17 mouse cellular contexts compared by ENCODE assay signal in the genomic region with DNA sequence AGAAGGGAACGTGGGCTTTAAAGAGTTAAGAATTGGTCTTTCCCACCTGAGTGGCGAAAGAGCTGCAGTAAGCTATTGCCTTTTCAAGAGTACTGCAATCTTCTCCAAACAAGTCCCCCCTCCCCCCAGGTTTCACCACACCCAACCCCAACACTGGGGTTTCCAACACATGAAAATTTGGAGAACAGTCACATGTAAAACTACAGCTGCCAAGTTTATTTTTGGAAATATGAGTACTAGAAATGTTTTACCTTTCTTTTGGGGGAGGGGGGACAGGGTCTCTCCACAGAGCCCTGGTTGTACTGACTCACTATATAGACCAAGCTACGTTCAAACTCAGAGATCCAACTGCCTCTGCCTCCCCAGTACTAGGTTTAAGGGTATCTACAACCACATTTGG. TPM values are rescaled to one million over a fixed set of nuclear protein-coding genes. Genes with fewer than 3 reads are reported as not detected.
DNase-seq lines count a peak whose midpoint lies in the region; ATAC-seq and TF ChIP-seq lines count a peak whose summit lies in the region.
"Had no signal": no experiment of that assay in that cellular context is flagged by ENCODE, and none has a peak within 500 bp of the region (broad histone marks: within the 10 kb centered on the region; RNA-seq: fewer than 3 reads in every experiment).

No protein-coding gene starts in this region.

- no peak overlapping the region for H3K27ac ChIP-seq in forebrain, embryonic 12.5 days
- H3K27ac ChIP-seq in forebrain, embryonic 14.5 days (ENCODE audit: low read depth, low read length): no peak overlapping the region
- H3K27ac ChIP-seq in limb, embryonic 12.5 days: no peak overlapping the region
- H3K27ac ChIP-seq in limb, embryonic 10.5 days: no peak overlapping the region
- no peak overlapping the region for H3K27ac ChIP-seq in kidney, adult 2 months (ENCODE audit: insufficient read depth, low read depth, low read length)
- H3K27ac ChIP-seq in hindbrain, embryonic 12.5 days: no peak overlapping the region
- H3K27ac ChIP-seq: macrophage; neural tube, embryonic 15.5 days had no signal

- H3K9me3 ChIP-seq in forebrain, embryonic 12.5 days: no peaks in the 10 kb centered on the region
- no peaks in the 10 kb centered on the region for H3K9me3 ChIP-seq in forebrain, embryonic 14.5 days (replicated peaks; ENCODE audit: control insufficient read depth, low read length)
- no peaks in the 10 kb centered on the region for H3K9me3 ChIP-seq in limb, embryonic 12.5 days
- no peaks in the 10 kb centered on the region for H3K9me3 ChIP-seq in limb, embryonic 10.5 days (replicated peaks)
- H3K9me3 ChIP-seq in hindbrain, embryonic 12.5 days (replicated peaks): no peaks in the 10 kb centered on the region
- H3K9me3 ChIP-seq: G1E; neural tube, embryonic 15.5 days had no signal

- ATAC-seq in forebrain, embryonic 12.5 days (ENCODE audit: low FRiP score): no peak
- ATAC-seq in forebrain, embryonic 14.5 days: no peak
- no peak for ATAC-seq in limb, embryonic 12.5 days (ENCODE audit: insufficient number of reproducible peaks, insufficient read depth, low FRiP score, low TSS enrichment, low read depth)
- ATAC-seq in hindbrain, embryonic 12.5 days (ENCODE audit: low FRiP score): no peak

- DNase-seq in forebrain, embryonic 14.5 days (ENCODE audit: low spot score): no peak
- no peak for DNase-seq in limb, embryonic 10.5 days (ENCODE audit: low spot score)
- peak; percentile 2 for DNase-seq in thymus, postnatal 25 days
- no peak for DNase-seq in thymus, postnatal 36 days
- no peak for DNase-seq in kidney, adult 2 months
- DNase-seq: adrenal gland, postnatal 14 days; cerebellum, adult 9-11 months; gastrocnemius, postnatal 36 days; kidney, adult 18-20 months; layer of hippocampus, postnatal 36 days had no signal

- no peak overlapping the region for H3K4me3 ChIP-seq in forebrain, embryonic 12.5 days (replicated peaks)
- H3K4me3 ChIP-seq in forebrain, embryonic 14.5 days (ENCODE audit: low read depth, low read length): no peak overlapping the region
- no peak overlapping the region for H3K4me3 ChIP-seq in limb, embryonic 12.5 days (replicated peaks)
- no peak overlapping the region for H3K4me3 ChIP-seq in limb, embryonic 10.5 days
- H3K4me3 ChIP-seq in kidney, adult 2 months (ENCODE audit: insufficient read depth, low read depth, low read length): no peak overlapping the region
- H3K4me3 ChIP-seq in hindbrain, embryonic 12.5 days: no peak overlapping the region
- H3K4me3 ChIP-seq: neural tube, embryonic 15.5 days had no signal

- H3K9ac ChIP-seq in forebrain, embryonic 12.5 days: no peak overlapping the region
- no peak overlapping the region for H3K9ac ChIP-seq in forebrain, embryonic 14.5 days (ENCODE audit: low read length)
- H3K9ac ChIP-seq in limb, embryonic 12.5 days (replicated peaks): no peak overlapping the region
- no peak overlapping the region for H3K9ac ChIP-seq in hindbrain, embryonic 12.5 days
- H3K9ac ChIP-seq: neural tube, embryonic 15.5 days had no signal

- H3K4me1 ChIP-seq in forebrain, embryonic 12.5 days: no peaks in the 10 kb centered on the region
- H3K4me1 ChIP-seq in forebrain, embryonic 14.5 days (ENCODE audit: control insufficient read depth, insufficient read depth, low read length): no peaks in the 10 kb centered on the region
- H3K4me1 ChIP-seq in limb, embryonic 12.5 days (replicated peaks): no peaks in the 10 kb centered on the region
- H3K4me1 ChIP-seq in limb, embryonic 10.5 days: peaks cover 19% of the 10 kb centered on the region
- H3K4me1 ChIP-seq in kidney, adult 2 months (ENCODE audit: control insufficient read depth, insufficient read depth, low read length): no peaks in the 10 kb centered on the region
- H3K4me1 ChIP-seq in hindbrain, embryonic 12.5 days: no peaks in the 10 kb centered on the region

- H3K36me3 ChIP-seq in forebrain, embryonic 12.5 days (replicated peaks): no peaks in the 10 kb centered on the region
- no peaks in the 10 kb centered on the region for H3K36me3 ChIP-seq in forebrain, embryonic 14.5 days (ENCODE audit: control insufficient read depth, insufficient read depth, low read length)
- no peaks in the 10 kb centered on the region for H3K36me3 ChIP-seq in limb, embryonic 12.5 days
- H3K36me3 ChIP-seq in limb, embryonic 10.5 days: no peaks in the 10 kb centered on the region
- no peaks in the 10 kb centered on the region for H3K36me3 ChIP-seq in kidney, adult 2 months (ENCODE audit: control insufficient read depth, insufficient read depth, low read length)
- no peaks in the 10 kb centered on the region for H3K36me3 ChIP-seq in hindbrain, embryonic 12.5 days
- H3K36me3 ChIP-seq: G1E; neural tube, embryonic 15.5 days had no signal

- 0 out of 2 replicates have a peak overlapping the region, but pooled peaks have one; percentile 19 for H3K4me2 ChIP-seq in forebrain, embryonic 12.5 days
- H3K4me2 ChIP-seq in forebrain, embryonic 14.5 days (ENCODE audit: low read length): no peak overlapping the region
- peak overlapping the region; percentile 30 for H3K4me2 ChIP-seq in limb, embryonic 12.5 days
- H3K4me2 ChIP-seq in hindbrain, embryonic 12.5 days (replicated peaks): no peak overlapping the region

- TF ChIP-seq CTCF in kidney, adult 2 months (conservative IDR thresholded peaks at IDR 0.05; ENCODE audit: insufficient read depth, insufficient read length, low read depth, low read length): no peak

- no peaks in the 10 kb centered on the region for H3K27me3 ChIP-seq in forebrain, embryonic 12.5 days
- H3K27me3 ChIP-seq in forebrain, embryonic 14.5 days (replicated peaks; ENCODE audit: control insufficient read depth, insufficient read depth, low read length): no peaks in the 10 kb centered on the region
- no peaks in the 10 kb centered on the region; the same call in 1 of the 2 replicates for H3K27me3 ChIP-seq in limb, embryonic 12.5 days
- H3K27me3 ChIP-seq in limb, embryonic 10.5 days (ENCODE audit: low read depth, poor library complexity, severe bottlenecking): no peaks in the 10 kb centered on the region
- H3K27me3 ChIP-seq in kidney, adult 2 months (replicated peaks; ENCODE audit: control insufficient read depth, insufficient read depth, low read length): no peaks in the 10 kb centered on the region
- H3K27me3 ChIP-seq in hindbrain, embryonic 12.5 days: no peaks in the 10 kb centered on the region
- H3K27me3 ChIP-seq: neural tube, embryonic 15.5 days had no signal

- 69% methylated on average over 3 of the region's 3 CpGs for WGBS in forebrain, embryonic 12.5 days
- WGBS in forebrain, embryonic 14.5 days: 68% methylated on average over 3 of the region's 3 CpGs
- 72% methylated on average over 3 of the region's 3 CpGs for WGBS in limb, embryonic 12.5 days
- 75% methylated on average over 3 of the region's 3 CpGs for WGBS in limb, embryonic 10.5 days
- WGBS in kidney, adult 2 months: 78% methylated on average over 3 of the region's 3 CpGs
- WGBS in hindbrain, embryonic 12.5 days: 80% methylated on average over 3 of the region's 3 CpGs

- TF ChIP-seq POLR2A in kidney, adult 2 months (IDR thresholded peaks at IDR 0.05; ENCODE audit: low read depth, low read length): no peak

RNA-seq across cellular contexts. Expression of gene Aox4, which starts 15.2 kb away (rescaled TPM):
- not detected in 2 replicates for polyA plus RNA-seq in forebrain, embryonic 12.5 days (2016; fragmentation: Nextera tagmentation; extraction: Ambion mirVana)
- 0.80 and 0.96 TPM in 2 replicates for polyA plus RNA-seq in forebrain, embryonic 14.5 days (2014; fragmentation: Nextera tagmentation; extraction: Ambion mirVana)
- 0.09 and 0.26 TPM in 2 replicates for polyA plus RNA-seq in limb, embryonic 12.5 days (2016; fragmentation: Nextera tagmentation; extraction: Ambion mirVana)
- 0.04 and 0.14 TPM in 2 replicates for polyA plus RNA-seq in limb, embryonic 10.5 days (2016; fragmentation: Nextera tagmentation; extraction: Ambion mirVana)
- 0.04 and 0.14 TPM in 2 replicates for polyA plus RNA-seq in kidney, adult 2 months (2012; rRNA removed)
- 0.04 TPM in 1 of 2 replicates, not detected in the other for polyA plus RNA-seq in hindbrain, embryonic 12.5 days (2016; fragmentation: Nextera tagmentation; extraction: Ambion mirVana)
- polyA plus RNA-seq: hindbrain, embryonic 11.5 days; macrophage had no signal

Comparison
In these comparisons a context has a peak if more than half of its experiments do, and no peak if none do; other contexts are left out.
1. H3K4me2 ChIP-seq: peak in forebrain, embryonic 12.5 days (single experiment) and limb, embryonic 12.5 days (single experiment); none in forebrain, embryonic 14.5 days (single experiment) and hindbrain, embryonic 12.5 days (single experiment).